Mouse (Mus musculus) intestine, embryonic 15.5 days (tissue): ENCODE measurements around the gene Dcst2. TPM values are rescaled to one million over a fixed set of nuclear protein-coding genes. Genes with fewer than 3 reads are reported as not detected.

ENCODE experiments used
- ATAC-seq: fragments of 200-750 bp; cut with Nextera tagmentation; 2 replicates; pipeline ENCODE4 v1.8.0; 2017; ENCODE audit warnings: moderate TSS enrichment, moderate library complexity
- H3K27ac ChIP-seq: fragments of 300-500 bp; sonication (generic); 2 replicates; pipeline ENCODE4 v1.5.1; 2015; ENCODE audit warnings: mild to moderate bottlenecking, inconsistent platforms
- H3K27me3 ChIP-seq: fragments of 300-500 bp; sonication (generic); replicated peaks from 2 replicates; pipeline ENCODE4 v1.6.1; 2015; ENCODE audit warnings: inconsistent platforms
- H3K36me3 ChIP-seq: fragments of 300-500 bp; sonication (generic); 2 replicates; pipeline ENCODE4 v1.6.1; 2015; ENCODE audit warnings: inconsistent platforms
- H3K4me1 ChIP-seq: fragments of 300-500 bp; sonication (generic); replicated peaks from 2 replicates; pipeline ENCODE4 v1.6.1; 2015; ENCODE audit warnings: inconsistent platforms
- H3K4me2 ChIP-seq: fragments of 300-500 bp; sonication (generic); replicated peaks from 2 replicates; pipeline ENCODE4 v1.6.1; 2015; ENCODE audit warnings: mild to moderate bottlenecking, inconsistent platforms
- H3K4me3 ChIP-seq: fragments of 300-500 bp; sonication (generic); replicated peaks from 2 replicates; pipeline ENCODE4 v1.5.1; 2015; ENCODE audit warnings: inconsistent platforms
- H3K9ac ChIP-seq: fragments of 300-500 bp; sonication (generic); 2 replicates; pipeline ENCODE4 v1.6.1; 2015; ENCODE audit warnings: inconsistent platforms
- H3K9me3 ChIP-seq: fragments of 300-500 bp; sonication (generic); 2 replicates; pipeline ENCODE4 v1.6.1; 2016; ENCODE audit warnings: inconsistent platforms
- WGBS: fragments of 180-500 bp; shearing (Covaris S2); methylation state at CpG from one replicate; pipeline ENCODE4 v1.1.7; 2015; 5-methylcytosine and 5-hydroxymethylcytosine counted together
- polyA plus RNA-seq: library from polyadenylated mRNA; unstranded; fragments of >200 nt; fragmentation: Nextera tagmentation; extraction: Ambion mirVana; gene quantifications from 2 replicates; pipeline ENCODE4 v1.2.1, GENCODE M21; 2015

The Dcst2 gene
- polyA plus RNA-seq, 1 experiment from 2014 or later, result 1.5 TPM

- no peaks in the 10 kb centered on the region for H3K9me3 ChIP-seq
- H3K9ac ChIP-seq, result peak overlapping the region; percentile 33
- WGBS, result 71% methylated on average over 10 of the region's 10 CpGs
- H3K4me2 ChIP-seq, result peak overlapping the region; percentile 63
- no peaks in the 10 kb centered on the region for H3K27me3 ChIP-seq
- H3K27ac ChIP-seq, result 0 out of 2 replicates have a peak overlapping the region, but pooled peaks have one; percentile 6
- peaks cover 25% of the 10 kb centered on the region for H3K36me3 ChIP-seq
- ATAC-seq, result no peak
- 0 out of 2 replicates have a peak, but pooled peaks cover 6% of the 10 kb centered on the region for H3K4me1 ChIP-seq
- H3K4me3 ChIP-seq, result peak overlapping the region; percentile 45
These were observed 49.1 kb downstream of the Dcst2 start for GRCm38 (mm10) chr3:89410864-89411263.

- WGBS, result 5% methylated on average over 28 of the region's 28 CpGs
- Histone ChIP-seq H3K9me3 (no peaks in the 10 kb centered on the region), H3K4me2 (peak within 1 kb of the TSS; percentile 63), H3K9ac (peak within 1 kb of the TSS; percentile 33), H3K4me3 (peak within 1 kb of the TSS; percentile 45), H3K4me1 (0 out of 2 replicates have a peak, but pooled peaks cover 6% of the 10 kb centered on the region), H3K27ac (peak within 1 kb of the TSS; percentile 6; the same call in 1 of the 2 replicates), H3K27me3 (no peaks in the 10 kb centered on the region), H3K36me3 (peaks cover 30% of the 10 kb centered on the region)
- ATAC-seq, result peak; percentile 99
These were observed 50.0 kb downstream of the Dcst2 start, which contains the start of gene Flad1 for GRCm38 (mm10) chr3:89411490-89412393. Gene Flad1, minus strand, starts transcription at chr3:89411870.

- Histone ChIP-seq H3K36me3 (peaks cover 23% of the 10 kb centered on the region), H3K27me3 (no peaks in the 10 kb centered on the region), H3K27ac (no peak overlapping the region), H3K9me3 (no peaks in the 10 kb centered on the region), H3K4me1 (peaks cover 16% of the 10 kb centered on the region), H3K9ac (no peak overlapping the region), H3K4me3 (no peak overlapping the region), H3K4me2 (no peak overlapping the region)
- no peak for ATAC-seq
- WGBS, result 95% methylated on average over 8 of the region's 8 CpGs
These were observed 54.4 kb downstream of the Dcst2 start for GRCm38 (mm10) chr3:89416158-89416557.

- Histone ChIP-seq H3K27ac (peak overlapping the region; percentile 97; the same call in 1 of the 2 replicates), H3K27me3 (no peaks in the 10 kb centered on the region), H3K9me3 (no peaks in the 10 kb centered on the region), H3K4me3 (peak overlapping the region; percentile 51), H3K4me2 (peak overlapping the region; percentile 68), H3K4me1 (peaks cover 22% of the 10 kb centered on the region), H3K36me3 (peaks cover 23% of the 10 kb centered on the region), H3K9ac (peak overlapping the region; percentile 62)
- WGBS, result 17% methylated on average over 2 of the region's 2 CpGs
- ATAC-seq, result no peak
These were observed 55.4 kb downstream of the Dcst2 start for GRCm38 (mm10) chr3:89417131-89417530.

- Histone ChIP-seq H3K27me3 (no peaks in the 10 kb centered on the region), H3K9me3 (no peaks in the 10 kb centered on the region), H3K4me1 (peaks cover 27% of the 10 kb centered on the region), H3K9ac (peak overlapping the region; percentile 62), H3K4me2 (peak overlapping the region; percentile 68), H3K36me3 (peaks cover 23% of the 10 kb centered on the region), H3K4me3 (peak overlapping the region; percentile 51), H3K27ac (peak overlapping the region; percentile 97)
- 0% methylated on average over 20 of the region's 20 CpGs for WGBS
- peak; percentile 46 for ATAC-seq
These were observed 56.0 kb downstream of the Dcst2 start for GRCm38 (mm10) chr3:89417840-89418169.

- H3K27ac ChIP-seq, result peak within 1 kb of the TSS; percentile 97
- WGBS, result under 1% methylated on average over 39 of the region's 39 CpGs
- peak within 1 kb of the TSS; percentile 84 for H3K4me2 ChIP-seq
- peak within 1 kb of the TSS; percentile 51 for H3K4me3 ChIP-seq
- H3K4me1 ChIP-seq, result peaks cover 32% of the 10 kb centered on the region
- no peaks in the 10 kb centered on the region for H3K9me3 ChIP-seq
- H3K9ac ChIP-seq, result peak within 1 kb of the TSS; percentile 62
- no peaks in the 10 kb centered on the region for H3K27me3 ChIP-seq
- peaks cover 23% of the 10 kb centered on the region for H3K36me3 ChIP-seq
- peak; percentile 95 for ATAC-seq
These were observed 56.5 kb downstream of the Dcst2 start, which contains the start of the genes Cks1b and Shc1 for GRCm38 (mm10) chr3:89418170-89418860. Gene Cks1b, minus strand, starts transcription at chr3:89418383. Gene Shc1, plus strand, starts transcription at chr3:89418443.

GRCm38 (mm10) chr3:89418861-89419250 is 57.1 kb downstream of the Dcst2 start:
- under 1% methylated on average over 16 of the region's 16 CpGs for WGBS
- no peaks in the 10 kb centered on the region for H3K9me3 ChIP-seq
- peaks cover 37% of the 10 kb centered on the region for H3K4me1 ChIP-seq
- H3K27ac ChIP-seq, result peak overlapping the region; percentile 97
- H3K4me2 ChIP-seq, result peak overlapping the region; percentile 84
- peak; percentile 48 for ATAC-seq
- peaks cover 22% of the 10 kb centered on the region for H3K36me3 ChIP-seq
- no peaks in the 10 kb centered on the region for H3K27me3 ChIP-seq
- H3K9ac ChIP-seq, result peak overlapping the region; percentile 60
- peak overlapping the region; percentile 51 for H3K4me3 ChIP-seq

GRCm38 (mm10) chr3:89419571-89419970 is 57.8 kb downstream of the Dcst2 start:
- H3K36me3 ChIP-seq, result peaks cover 19% of the 10 kb centered on the region
- peak overlapping the region; percentile 84 for H3K4me2 ChIP-seq
- peak overlapping the region; percentile 97 for H3K27ac ChIP-seq
- peaks cover 45% of the 10 kb centered on the region for H3K4me1 ChIP-seq
- no peaks in the 10 kb centered on the region for H3K27me3 ChIP-seq
- H3K4me3 ChIP-seq, result peak overlapping the region; percentile 51
- H3K9ac ChIP-seq, result peak overlapping the region; percentile 60
- 1% methylated on average over 9 of the region's 9 CpGs for WGBS
- no peaks in the 10 kb centered on the region for H3K9me3 ChIP-seq
- no peak for ATAC-seq

- WGBS, result 19% methylated on average over 3 of the region's 3 CpGs
- Histone ChIP-seq H3K4me2 (peak overlapping the region; percentile 84), H3K4me3 (peak overlapping the region; percentile 51), H3K4me1 (peaks cover 48% of the 10 kb centered on the region), H3K27ac (peak overlapping the region; percentile 97), H3K9ac (peak overlapping the region; percentile 60), H3K9me3 (no peaks in the 10 kb centered on the region), H3K36me3 (peaks cover 16% of the 10 kb centered on the region), H3K27me3 (no peaks in the 10 kb centered on the region)
- no peak for ATAC-seq
These were observed 58.2 kb downstream of the Dcst2 start for GRCm38 (mm10) chr3:89419981-89420380.

GRCm38 (mm10) chr3:89420421-89420820 is 58.6 kb downstream of the Dcst2 start:
- no peaks in the 10 kb centered on the region for H3K27me3 ChIP-seq
- no peak for ATAC-seq
- H3K27ac ChIP-seq, result peak overlapping the region; percentile 91
- peak overlapping the region; percentile 48 for H3K4me3 ChIP-seq
- H3K9ac ChIP-seq, result no peak overlapping the region
- H3K4me2 ChIP-seq, result peak overlapping the region; percentile 84
- 48% methylated on average over 2 of the region's 2 CpGs for WGBS
- no peaks in the 10 kb centered on the region for H3K9me3 ChIP-seq
- peaks cover 16% of the 10 kb centered on the region for H3K36me3 ChIP-seq
- H3K4me1 ChIP-seq, result peaks cover 52% of the 10 kb centered on the region

GRCm38 (mm10) chr3:89421002-89421774 is 59.4 kb downstream of the Dcst2 start:
- H3K27ac ChIP-seq, result peak overlapping the region; percentile 91
- peaks cover 9% of the 10 kb centered on the region; the same call in 1 of the 2 replicates for H3K36me3 ChIP-seq
- peak overlapping the region; percentile 74 for H3K9ac ChIP-seq
- peaks cover 52% of the 10 kb centered on the region for H3K4me1 ChIP-seq
- H3K4me2 ChIP-seq, result peak overlapping the region; percentile 84
- 3% methylated on average over 11 of the region's 11 CpGs for WGBS
- ATAC-seq, result peak; percentile 64
- peak overlapping the region; percentile 48 for H3K4me3 ChIP-seq
- H3K9me3 ChIP-seq, result no peaks in the 10 kb centered on the region
- H3K27me3 ChIP-seq, result no peaks in the 10 kb centered on the region
